Mouse (Mus musculus): ENCODE results near the gene Osbpl6. TPM values are rescaled to one million over a fixed set of nuclear protein-coding genes. Genes with fewer than 3 reads are reported as not detected.
"Not testable (repeated sequence)": the region's sequence is repeated elsewhere in the genome, so short reads cannot be mapped to it uniquely, and the experiment has no call there.

Gene Osbpl6
- polyA plus RNA-seq, 1 experiment, result 10.4 TPM

DNA sequence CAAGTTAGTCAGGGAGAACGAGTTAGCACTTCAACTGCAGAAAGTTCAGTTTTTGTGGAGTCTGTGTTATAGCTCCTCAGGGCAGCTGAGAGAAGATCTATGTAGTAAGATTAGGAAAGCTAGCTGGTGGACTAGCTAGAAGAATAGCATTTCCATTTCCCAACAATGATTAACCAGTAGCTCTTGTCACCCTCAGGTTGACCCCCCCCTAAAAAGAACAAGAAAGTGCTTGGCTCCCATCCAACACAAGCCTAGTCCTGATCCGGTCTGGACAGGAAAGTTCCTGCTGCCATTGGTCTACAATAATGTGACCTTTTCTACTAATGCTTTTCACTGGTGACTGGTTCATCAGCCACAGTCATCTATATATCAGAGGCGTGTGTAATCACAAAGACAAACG lies 157.6 kb downstream of the Osbpl6 start:
- no peak for DNase-seq (ENCODE audit: low read depth)

DNA sequence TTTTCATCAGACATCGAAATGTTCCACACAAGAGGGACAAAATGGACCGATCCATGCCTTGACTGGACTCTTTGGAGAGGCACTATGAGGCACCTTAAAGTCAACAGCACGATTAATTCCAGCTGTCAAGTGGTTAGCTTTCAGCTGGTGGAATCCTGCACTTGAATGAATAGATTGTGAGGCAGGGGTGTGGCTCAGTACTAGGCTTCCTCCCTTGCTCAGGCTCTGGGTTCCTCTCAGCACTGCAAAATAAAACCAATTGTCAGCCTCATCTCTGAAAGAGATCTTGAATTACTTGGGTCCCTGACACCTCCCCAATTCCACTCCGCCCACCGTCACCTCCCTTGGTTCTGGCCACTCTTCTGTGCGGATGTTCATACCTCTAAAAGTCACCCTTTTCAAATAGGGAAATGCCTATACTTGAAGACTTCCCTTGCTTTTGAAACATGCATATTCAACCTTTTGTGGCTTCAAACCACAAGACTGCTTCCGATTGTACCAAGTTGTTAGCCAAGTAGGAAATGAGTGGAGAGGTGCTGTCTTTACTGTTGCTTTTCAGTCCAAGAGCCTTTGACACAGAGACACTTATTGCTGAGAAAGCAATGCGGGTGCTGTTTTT lies 160.7 kb downstream of the Osbpl6 start:
- DNase-seq (ENCODE audit: low read depth), result no peak

DNA sequence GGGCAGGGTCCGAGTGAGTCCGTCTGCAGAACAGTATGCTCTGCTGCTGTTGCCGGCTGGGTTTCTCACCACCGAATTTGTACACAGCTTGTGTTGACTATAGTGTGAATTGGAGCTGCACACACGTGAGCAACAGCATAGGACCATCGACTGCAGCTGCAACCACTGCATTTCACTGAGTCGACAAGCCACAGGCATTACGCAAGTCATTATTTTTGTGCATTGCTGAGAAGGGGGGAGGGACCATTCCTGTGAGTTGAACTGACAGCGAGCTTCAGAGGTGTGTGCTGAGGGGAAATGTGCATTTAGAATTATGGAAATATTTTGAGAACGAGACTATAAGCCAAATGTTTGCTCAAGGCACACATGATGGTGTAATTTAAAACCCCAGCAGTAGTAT lies 165.2 kb downstream of the Osbpl6 start:
- DNase-seq (ENCODE audit: low read depth), result no peak

DNA sequence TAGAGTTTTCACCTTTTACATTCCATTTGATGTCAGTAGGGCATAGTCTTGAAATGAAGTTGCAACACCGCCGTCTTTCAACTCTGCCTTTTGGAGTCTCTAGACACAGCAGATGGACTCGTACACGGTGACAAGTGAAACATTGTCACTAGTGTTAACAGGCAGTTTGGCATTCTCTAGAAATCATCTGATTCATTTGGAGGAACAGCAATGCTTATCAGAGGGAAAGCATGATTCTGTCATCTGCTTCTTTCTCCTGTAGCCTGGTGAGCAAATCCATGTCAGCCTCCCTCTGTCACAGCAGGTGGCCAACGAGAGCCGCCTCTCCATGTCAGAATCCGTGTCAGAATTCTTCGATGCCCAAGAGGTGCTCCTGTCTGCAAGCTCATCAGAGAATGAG lies 172.6 kb downstream of the Osbpl6 start:
- no peak for DNase-seq (ENCODE audit: low read depth)

DNA sequence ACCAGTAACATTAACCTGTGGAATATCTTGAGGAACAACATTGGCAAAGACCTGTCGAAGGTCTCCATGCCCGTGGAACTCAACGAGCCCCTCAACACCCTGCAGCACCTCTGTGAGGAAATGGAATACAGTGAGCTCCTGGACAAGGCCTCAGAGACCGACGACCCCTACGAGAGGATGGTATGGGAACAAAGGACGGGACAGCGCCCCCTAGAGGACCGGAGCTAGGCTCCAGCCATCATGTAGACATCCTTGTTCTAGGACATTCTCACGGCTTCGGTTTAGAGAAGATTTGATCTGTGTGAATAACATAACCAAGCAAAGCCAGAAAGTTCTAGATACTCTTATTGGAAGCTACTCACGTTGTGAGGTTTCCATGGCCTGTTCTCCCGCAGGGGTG lies 178.8 kb downstream of the Osbpl6 start:
- DNase-seq (ENCODE audit: low read depth), result no peak

DNA sequence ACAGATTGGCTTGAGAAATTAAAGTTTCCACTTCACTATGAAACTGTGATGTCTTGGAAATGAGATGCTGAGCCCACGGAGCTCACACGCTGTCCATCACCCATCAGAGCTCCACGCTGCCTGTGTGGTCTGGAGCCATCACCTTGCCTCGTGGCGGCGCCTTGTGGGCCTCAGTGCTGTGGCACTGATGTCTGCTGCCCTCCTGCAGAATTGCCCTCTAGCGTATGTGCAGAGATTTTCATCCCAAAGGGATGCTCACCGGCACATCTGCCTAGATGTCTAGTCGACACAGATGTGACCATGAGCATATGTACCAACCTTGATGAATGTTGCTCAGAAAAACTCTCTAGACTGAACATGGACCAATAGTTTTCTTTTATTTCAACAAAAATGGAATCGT lies 180.6 kb downstream of the Osbpl6 start:
- DNase-seq (ENCODE audit: low read depth), result no peak

DNA sequence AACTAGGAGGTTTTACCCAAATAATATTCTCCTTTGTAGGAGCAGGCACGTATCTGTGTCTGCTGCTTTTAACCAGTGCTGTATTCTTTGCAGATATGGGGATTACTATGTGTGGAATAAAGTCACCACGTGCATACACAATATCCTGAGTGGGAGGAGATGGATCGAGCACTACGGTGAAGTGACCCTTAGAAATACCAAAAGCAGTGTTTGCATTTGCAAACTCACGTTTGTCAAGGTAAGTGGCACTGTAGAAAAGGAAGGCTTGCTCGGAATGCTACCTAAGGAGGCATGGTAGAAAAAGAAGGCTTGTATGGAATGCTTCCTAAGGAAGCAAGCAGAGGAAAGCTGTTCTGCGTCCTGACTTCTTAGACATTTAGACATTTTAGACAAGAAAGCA lies 183.9 kb downstream of the Osbpl6 start:
- DNase-seq (ENCODE audit: low read depth), result no peak

DNA sequence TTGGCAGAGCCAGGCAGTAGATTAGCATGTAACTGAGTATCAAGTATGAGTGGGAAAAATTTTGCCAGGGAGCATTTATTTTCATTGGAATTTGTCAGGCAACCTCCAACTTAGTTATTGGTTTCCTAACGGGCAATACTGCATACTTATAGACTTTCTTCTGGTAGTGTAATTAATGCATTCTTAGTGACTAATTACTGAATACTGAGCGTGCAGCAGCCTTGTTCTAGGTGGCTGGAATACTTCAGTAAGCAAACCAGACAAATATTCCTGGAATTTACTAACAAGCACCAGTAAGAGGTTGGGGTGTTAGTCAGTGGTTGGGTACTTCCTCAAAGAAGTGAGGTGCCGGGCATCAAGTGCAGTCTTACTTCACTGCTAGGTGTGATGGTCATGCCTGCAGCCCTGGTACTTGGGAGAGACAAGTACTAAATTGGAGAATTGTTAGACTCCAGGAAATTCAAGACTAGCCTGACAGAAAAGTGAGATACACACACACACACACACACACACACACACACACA lies 186.2 kb downstream of the Osbpl6 start:
- DNase-seq (ENCODE audit: low read depth), result no peak

DNA sequence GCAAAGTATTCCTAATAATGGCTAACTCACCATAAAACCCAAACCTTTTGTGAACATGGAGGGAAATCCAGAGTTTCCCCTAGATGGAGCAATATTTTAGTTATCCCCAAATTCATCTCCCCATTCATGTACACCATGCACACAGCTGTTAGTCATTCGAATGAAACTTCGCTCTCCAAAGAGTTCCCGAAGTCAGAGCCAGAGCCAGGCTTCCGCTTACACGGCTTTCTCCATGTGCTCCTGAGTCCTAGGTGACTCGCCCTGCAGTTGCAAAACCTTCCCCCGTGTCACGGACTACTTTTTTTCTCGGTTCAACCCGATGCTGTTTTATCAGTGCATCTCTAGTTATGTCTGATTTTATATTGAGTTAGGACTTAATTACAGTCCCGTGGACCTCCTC lies 191.2 kb downstream of the Osbpl6 start:
- DNase-seq (ENCODE audit: low read depth), result no peak

DNA sequence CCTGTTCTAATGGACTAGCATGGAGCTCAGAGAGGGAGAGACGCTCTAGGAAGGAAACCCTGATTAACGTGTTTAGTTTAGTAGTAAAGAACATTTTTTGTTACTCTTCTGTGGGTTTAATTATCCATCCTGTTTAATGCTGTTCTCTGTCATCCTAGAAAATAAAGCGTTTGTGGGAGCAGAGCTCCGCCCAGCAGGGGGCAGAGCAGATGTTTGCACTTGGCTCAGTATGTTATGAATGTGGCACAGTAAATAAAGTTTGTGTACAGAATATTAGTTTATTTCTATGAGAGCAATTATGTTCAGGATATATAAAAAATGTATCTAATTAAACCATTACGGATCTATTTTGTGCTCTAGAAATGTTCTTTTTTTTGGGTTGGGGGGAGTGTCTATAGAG lies 192.9 kb downstream of the Osbpl6 start:
- DNase-seq (ENCODE audit: low read depth), result no peak

DNA sequence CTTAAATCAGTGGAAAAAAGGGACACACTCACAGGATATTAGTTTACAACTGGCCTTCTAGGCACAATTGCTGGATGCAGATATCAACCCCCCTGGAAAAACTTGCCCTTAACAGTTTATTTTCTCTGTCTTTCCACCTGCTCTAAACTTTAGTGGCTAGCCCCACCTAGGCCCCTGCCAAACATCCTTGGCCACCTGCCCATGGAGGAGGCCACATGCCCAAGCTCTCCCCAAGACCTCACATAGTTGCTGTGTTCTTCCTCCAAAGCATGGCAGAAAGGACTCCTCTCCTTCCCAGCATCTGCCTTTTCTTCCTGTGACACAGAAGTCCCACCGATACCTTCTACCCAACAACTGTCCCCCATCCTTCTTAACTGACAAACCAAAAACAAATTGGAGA lies 195.9 kb downstream of the Osbpl6 start:
- no peak for DNase-seq (ENCODE audit: low read depth)

DNA sequence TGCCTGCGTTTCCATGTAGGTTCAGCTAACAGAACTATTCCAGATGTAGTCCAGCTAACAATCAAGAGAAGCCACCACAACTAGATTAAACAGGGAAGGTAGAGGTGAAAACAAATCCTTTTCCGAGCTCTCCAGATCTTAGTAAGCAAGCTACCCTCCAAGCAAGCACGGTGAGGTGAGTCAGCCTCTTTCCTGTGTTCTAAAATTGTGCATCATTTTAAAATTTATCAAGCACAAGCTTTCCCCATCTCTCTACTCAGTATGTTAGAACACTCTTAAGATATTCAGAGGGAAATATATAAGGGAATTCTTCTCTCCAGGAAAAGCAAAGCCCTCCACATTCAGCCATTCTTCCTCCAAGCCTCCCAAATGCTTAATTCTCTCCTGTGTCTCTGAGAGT lies 200.4 kb downstream of the Osbpl6 start:
- DNase-seq (ENCODE audit: low read depth), result no peak

DNA sequence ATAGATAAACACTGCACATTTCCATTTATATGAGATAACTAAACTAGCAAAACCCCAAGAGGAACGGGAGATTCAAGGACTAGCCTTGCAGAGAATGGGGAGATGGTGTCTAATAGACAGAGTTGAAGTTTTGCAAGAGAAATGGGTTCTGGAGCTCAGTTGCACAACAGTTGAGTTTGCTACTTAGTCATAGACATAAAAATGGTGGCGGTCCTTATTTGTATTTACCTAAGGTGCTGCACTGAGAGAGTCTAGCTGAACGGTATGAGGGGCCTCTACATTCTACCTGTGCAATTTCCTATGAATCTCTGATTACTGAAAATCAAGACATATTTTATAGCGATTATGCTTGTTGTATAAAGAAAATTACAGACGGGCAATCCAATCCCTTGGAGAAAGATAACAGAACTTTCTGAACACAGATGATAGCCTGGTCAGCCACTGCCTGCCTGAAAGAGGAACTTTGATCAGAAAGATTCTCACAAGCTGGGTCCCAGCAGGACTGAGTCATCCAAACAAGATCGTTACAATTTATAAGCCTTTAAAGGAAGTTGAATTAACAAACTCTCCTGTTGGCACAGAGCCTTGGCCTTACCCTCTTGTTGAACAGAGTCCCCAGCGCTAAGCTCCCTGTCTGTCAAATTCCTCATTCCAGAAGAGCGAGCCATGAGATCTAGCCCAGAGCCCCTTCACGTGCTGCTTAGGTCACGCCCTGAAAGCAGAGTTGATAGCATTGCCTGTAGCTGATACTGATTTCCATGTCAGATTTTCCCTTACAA lies 204.2 kb downstream of the Osbpl6 start:
- DNase-seq (ENCODE audit: low read depth), result no peak

DNA sequence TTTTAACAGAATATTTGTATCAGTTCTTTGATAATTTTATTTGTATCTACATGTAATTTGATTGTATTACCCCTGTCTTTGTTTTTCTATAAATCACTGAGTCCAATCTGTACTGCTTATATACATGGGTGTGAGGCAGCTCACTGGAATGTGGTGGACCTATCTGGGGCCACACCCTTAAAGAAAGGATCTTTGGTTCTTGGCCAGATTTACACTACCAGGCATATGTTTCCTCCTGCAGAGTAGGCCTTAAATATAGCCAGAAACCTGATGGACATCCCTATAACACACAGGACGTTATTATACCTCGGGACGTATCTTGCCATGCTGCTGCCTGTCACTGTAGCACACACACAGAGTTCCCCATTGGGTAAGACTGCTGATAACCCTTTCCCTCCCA lies 205.7 kb downstream of the Osbpl6 start:
- no peak for DNase-seq (ENCODE audit: low read depth)

DNA sequence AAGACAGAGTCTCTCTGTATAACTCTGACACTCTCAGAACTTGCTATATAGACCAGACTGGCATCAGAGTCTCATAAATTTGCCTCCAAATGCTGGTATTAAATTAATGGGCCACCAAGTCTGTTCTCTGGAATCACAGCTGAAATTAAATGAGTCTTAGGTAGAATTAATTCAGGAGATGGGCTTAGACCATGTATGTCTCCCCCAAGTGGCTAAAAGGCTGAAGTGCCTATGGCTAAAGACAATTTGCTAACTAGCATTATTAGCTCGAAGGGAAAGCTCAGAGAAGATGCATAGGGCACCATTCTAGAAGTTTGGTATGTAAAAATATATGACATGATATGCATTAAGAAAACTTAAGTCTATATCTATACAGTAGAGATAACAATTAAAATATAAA lies 211.8 kb downstream of the Osbpl6 start:
- DNase-seq (ENCODE audit: low read depth), result no peak

DNA sequence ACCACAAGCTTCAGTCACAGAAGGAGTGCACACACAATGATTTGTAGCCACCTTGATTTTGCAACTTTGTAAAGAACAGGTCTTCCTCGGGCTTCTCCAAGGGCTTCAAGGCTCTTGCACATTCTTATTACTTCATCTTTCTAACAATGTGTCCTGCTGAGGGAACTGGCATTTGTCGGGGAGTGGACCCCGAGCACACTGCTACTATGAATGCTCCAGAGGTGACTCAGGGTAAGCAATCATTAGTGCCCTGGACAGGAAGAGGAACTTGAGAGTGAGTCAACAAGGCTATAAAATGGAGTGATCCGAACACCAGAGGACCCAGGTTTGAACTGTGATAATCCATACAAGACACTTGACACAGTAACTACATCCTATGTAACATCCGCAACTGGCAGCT lies 213.9 kb downstream of the Osbpl6 start:
- no peak for DNase-seq (ENCODE audit: low read depth)

DNA sequence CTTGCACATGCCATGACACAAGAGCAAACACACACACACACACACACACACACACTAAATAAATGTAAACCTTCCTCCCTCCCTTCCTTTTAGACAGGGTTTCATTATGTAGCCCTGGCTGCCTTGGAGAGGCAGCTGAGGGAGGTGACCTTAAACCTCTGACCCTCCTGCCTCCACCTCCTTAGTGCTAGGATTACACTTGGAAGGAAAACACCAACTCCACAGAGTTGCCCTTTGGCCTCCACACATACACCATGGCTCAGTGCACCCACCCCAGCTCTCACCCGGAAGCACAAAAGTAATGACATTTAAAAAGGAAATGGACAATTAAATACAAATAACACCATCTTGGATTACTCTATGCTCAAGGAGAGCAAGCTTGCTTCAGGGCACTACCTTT lies 215.4 kb downstream of the Osbpl6 start:
- DNase-seq (ENCODE audit: low read depth), result no peak

DNA sequence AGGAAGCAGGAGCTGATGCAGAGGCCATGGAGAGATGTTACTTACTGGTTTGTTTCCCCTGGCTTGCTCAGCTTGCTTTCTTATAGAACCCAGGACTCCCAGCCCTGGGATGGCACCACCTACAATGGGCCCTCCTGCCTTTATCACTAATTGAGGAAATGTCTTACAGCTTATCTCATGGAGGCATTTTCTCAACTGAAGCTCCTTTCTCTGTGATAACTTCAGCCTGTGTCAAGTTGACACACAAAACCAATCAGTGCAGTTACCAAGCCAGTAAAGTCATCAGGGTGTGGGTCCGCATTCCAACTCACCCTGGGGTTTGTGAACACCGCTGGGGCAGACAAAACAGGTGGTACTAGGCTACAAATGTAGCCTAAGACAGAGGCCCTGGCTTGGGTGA lies 216.0 kb downstream of the Osbpl6 start:
- DNase-seq (ENCODE audit: low read depth), result not testable (repeated sequence)

DNA sequence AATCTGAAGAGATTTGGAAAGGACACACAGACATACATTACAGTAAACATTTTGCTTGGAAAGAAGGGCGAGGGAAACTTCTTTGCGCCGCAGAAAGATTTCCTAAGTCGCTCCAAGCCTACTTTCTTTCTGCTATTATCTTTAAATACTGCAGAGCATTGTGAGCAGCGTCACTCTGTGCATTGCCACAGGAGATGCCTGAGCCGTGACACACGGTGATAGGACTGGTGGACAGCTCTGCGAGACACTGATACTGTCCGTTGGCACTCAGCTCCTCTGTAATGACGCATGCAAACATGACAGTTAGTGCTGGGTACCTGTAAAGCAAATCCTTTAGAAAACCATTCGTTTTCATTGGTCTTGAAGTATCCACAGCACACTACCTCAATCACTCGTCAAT lies 224.0 kb downstream of the Osbpl6 start:
- DNase-seq (ENCODE audit: low read depth), result no peak

DNA sequence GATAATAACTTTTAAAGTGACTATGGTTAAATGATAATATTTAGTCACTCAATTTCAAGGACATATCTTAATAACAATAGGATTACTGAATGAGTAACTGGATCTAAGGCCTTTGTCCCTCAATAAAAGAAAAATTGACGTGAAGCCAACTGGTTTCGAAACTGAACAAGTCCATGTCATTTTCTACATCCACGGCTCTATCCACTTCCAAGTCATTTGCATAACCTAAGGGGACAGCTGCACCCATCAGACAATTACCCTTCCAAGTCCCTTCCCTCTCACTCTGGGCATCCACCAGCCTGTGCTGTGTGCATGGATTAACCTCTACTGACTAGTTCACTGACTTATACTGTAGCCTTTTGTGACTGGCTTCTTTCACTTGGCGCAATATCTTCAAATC lies 225.3 kb downstream of the Osbpl6 start:
- DNase-seq (ENCODE audit: low read depth), result no peak

DNA sequence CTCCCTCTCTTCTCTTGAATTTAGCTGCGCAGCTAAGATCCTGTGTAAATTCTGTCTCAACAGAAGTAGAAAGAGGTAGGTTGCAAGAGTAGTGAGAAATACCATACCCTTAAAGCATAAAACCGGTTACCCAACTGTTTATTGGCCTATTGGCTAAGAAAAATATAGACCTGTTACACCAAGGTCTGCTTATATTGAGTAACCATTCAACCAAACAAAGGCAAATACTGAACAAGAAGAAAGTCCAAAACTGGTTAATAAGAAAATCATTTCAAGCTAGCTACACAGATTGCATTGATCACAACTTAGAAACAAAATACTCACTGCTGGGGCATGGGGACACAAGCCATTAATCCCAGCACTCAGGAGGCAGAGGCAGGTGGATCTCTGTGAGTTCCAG lies 233.3 kb downstream of the Osbpl6 start:
- DNase-seq (ENCODE audit: low read depth), result no peak

DNA sequence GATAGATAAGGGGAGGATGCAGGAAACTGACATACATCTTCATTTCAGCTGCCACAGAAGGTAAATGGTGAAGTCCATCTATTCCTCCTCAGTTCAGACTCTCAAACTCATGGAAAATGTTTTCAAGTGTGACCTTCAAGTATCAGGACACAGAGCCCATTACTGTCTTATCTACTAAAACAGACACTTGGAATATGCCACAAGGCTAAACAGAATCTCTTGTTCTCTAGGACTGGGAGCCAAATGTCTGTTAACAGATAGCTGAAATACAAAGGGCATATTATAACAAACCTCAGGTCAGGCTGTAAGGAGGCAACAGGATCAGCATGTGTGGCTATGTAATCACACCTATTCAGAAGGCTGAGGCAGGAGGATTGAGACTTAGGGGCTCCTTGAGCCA lies 237.5 kb downstream of the Osbpl6 start:
- no peak for DNase-seq (ENCODE audit: low read depth)

DNA sequence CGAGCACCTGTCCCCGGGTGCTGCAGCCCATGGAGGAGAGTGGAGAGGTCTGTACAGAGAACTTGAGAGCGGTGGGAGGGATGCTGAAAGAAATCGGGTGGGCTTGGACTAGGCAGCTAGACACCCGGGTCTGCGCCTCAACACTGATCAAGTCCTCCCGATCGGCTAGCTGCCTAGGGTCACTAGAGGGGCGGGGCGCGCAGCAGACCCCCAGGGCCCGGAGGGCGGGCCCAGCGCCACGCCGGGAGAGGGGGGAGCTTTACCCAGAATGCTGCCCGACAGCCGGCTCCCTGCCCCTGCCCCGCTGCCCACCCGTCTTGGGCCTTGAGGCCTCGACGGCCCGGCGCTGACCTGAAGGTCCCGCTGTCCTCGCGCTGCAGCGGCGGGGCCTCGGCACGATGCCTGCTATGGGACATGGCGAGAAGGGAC lies 241.1 kb downstream of the Osbpl6 start:
- no peak for DNase-seq (ENCODE audit: low read depth)
